Mouse (Mus musculus) E14TG2a.4 (cell line): ENCODE results near the gene Tpst1.

ENCODE experiments used
- CTCF ChIP-seq: conservative IDR thresholded peaks from 2 replicates; pipeline ENCODE4 v1.5.1; 2014; ENCODE audit warnings: low read length
- POU5F1 ChIP-seq: IDR thresholded peaks from 2 replicates; pipeline ENCODE4 v1.6.1; 2014; ENCODE audit warnings: low read length, borderline replicate concordance

- TF ChIP-seq CTCF = peak; percentile 41
- no peak for TF ChIP-seq POU5F1
These were observed 107.2 kb downstream of the Tpst1 start for GRCm38 (mm10) chr5:130180362-130180761.
